Mouse (Mus musculus) lung, postnatal 0 days (tissue): ENCODE measurements around the gene Scamp4. TPM values are rescaled to one million over a fixed set of nuclear protein-coding genes. Genes with fewer than 3 reads are reported as not detected.
"Not testable (repeated sequence)": the region's sequence is repeated elsewhere in the genome, so short reads cannot be mapped to it uniquely, and the experiment has no call there.

ENCODE experiments used
- ATAC-seq: fragments of 200-750 bp; cut with Nextera tagmentation; 2 replicates; pipeline ENCODE4 v1.8.0; 2017; ENCODE audit warnings: moderate library complexity
- DNase-seq: peaks from one replicate; pipeline ENCODE4 v3.0.0-alpha.2; 2016; ENCODE audit warnings: low spot score
- H3K27ac ChIP-seq: fragments of 300-500 bp; sonication (generic); 2 replicates; pipeline ENCODE4 v1.5.1; 2014; ENCODE audit warnings: antibody characterized with exemption, mild to moderate bottlenecking, low read length, mixed read lengths
- H3K27me3 ChIP-seq: fragments of 300-500 bp; sonication (generic); replicated peaks from 2 replicates; pipeline ENCODE4 v1.6.1; 2014; ENCODE audit warnings: low read length, mixed read lengths; ENCODE audit not compliant: insufficient read depth
- H3K36me3 ChIP-seq: fragments of 300-500 bp; sonication (generic); 2 replicates; pipeline ENCODE4 v1.6.1; 2014; ENCODE audit warnings: low read length, mixed read lengths; ENCODE audit not compliant: insufficient read depth
- H3K4me1 ChIP-seq: fragments of 300-500 bp; sonication (generic); 2 replicates; pipeline ENCODE4 v1.6.1; 2014; ENCODE audit warnings: antibody characterized with exemption, low read depth, low read length, mixed read lengths; ENCODE audit not compliant: insufficient read depth
- H3K4me2 ChIP-seq: fragments of 300-500 bp; sonication (generic); replicated peaks from 2 replicates; pipeline ENCODE4 v1.6.1; 2014; ENCODE audit warnings: low read depth, mild to moderate bottlenecking, low read length, moderate library complexity, mixed read lengths
- H3K4me3 ChIP-seq: fragments of 300-500 bp; sonication (generic); 2 replicates; pipeline ENCODE4 v1.5.1; 2014; ENCODE audit warnings: low read depth, low read length
- H3K9ac ChIP-seq: fragments of 300-500 bp; sonication (generic); replicated peaks from 2 replicates; pipeline ENCODE4 v1.6.1; 2014; ENCODE audit warnings: low read depth, mild to moderate bottlenecking
- H3K9me3 ChIP-seq: fragments of 300-500 bp; sonication (generic); 2 replicates; pipeline ENCODE4 v1.6.1; 2016; ENCODE audit warnings: low read length, mixed read lengths
- CTCF ChIP-seq: IDR thresholded peaks from 2 replicates; pipeline ENCODE4 v1.5.1; 2016; ENCODE audit warnings: antibody characterized with exemption, mild to moderate bottlenecking
- EP300 ChIP-seq: IDR thresholded peaks from 2 replicates; pipeline ENCODE4 v1.6.1; 2016; ENCODE audit warnings: antibody characterized with exemption, mild to moderate bottlenecking, control low read depth
- WGBS: fragments of 180-500 bp; shearing (Covaris S2); extraction: QIAGEN DNeasy Blood & Tissue Kit; methylation state at CpG from one replicate; pipeline ENCODE4 v1.1.7; 2014; 5-methylcytosine and 5-hydroxymethylcytosine counted together
- polyA plus RNA-seq: library from polyadenylated mRNA; unstranded; fragments of >200 nt; fragmentation: Nextera tagmentation; extraction: Ambion mirVana; gene quantifications from 2 replicates; pipeline ENCODE4 v1.2.1, GENCODE M21; 2015

The Scamp4 gene
- polyA plus RNA-seq, 1 experiment from 2014 or later = 56.9 TPM

DNA sequence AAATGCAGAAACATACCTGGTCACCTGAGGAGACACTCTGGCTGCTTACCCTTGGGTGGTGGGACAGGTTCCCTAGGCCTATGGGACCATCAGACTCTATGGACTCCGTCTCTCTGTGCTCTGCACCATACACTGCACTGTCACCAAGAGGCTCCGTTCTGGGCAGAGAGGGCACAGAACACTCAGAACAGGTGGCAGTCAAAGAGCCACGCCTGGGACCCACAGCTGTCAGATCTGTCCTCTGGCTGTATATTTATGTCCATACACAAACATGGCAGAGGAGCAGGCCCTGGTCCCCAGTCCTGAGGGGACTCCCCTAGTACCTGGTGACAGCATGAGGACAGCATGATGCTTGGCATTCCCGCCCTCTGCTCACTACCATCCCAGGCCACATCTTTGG is 23.1 kb downstream of the Scamp4 start:
- Histone ChIP-seq H3K4me3 (no peak overlapping the region), H3K9me3 (no peaks in the 10 kb centered on the region), H3K4me1 (peaks cover 13% of the 10 kb centered on the region; the same call in 1 of the 2 replicates), H3K9ac (no peak overlapping the region), H3K27me3 (no peaks in the 10 kb centered on the region), H3K4me2 (no peak overlapping the region), H3K27ac (no peak overlapping the region), H3K36me3 (no peaks in the 10 kb centered on the region)
- TF ChIP-seq EP300 (no peak), CTCF (no peak)
- DNase-seq (no peak), ATAC-seq (no peak)
- WGBS = 86% methylated on average over 4 of the region's 4 CpGs

DNA sequence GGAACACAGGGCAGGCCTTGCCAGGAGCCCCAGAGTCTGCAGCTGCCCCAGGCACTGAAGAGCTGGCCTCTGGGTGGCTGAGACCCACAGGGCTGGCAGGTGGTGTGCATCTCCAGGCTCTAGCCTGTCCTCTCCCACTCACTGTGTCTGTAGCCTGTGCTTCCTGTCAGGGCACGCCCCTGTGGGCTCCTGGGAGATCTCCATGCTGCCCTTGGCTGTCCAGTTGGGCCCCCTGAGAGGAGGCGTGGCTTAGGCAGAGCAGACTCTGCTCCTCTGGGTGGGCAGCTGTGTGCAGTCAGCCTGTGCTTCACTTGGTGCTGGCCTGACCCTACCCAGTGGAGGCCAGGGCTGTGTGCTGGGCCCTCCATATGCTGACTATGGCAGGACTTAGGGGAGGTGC is 25.0 kb downstream of the Scamp4 start:
- Histone ChIP-seq H3K9ac (no peak overlapping the region), H3K4me1 (peaks cover 13% of the 10 kb centered on the region; the same call in 1 of the 2 replicates)
- DNase-seq = peak; percentile 63

DNA sequence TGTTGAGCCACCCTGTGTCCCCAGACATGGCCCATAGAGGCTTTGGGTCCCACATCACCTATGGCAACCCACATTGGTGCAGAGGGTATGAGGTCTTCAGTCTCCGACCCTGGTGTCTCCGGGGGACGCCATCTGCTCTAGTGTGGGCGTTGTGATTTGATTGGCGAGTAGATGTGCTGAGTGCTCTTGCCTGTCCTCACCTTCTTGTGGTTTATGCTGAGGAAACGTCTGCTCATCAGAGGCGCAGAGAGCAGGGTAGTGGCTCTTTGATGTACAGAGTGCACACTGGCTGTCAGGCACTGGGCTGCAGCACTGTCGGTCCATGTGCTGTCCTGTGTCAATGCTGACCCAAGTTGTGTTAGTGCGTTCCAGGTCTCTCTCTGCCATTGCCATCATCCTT is 26.3 kb downstream of the Scamp4 start:
- no peaks in the 10 kb centered on the region for H3K27me3 ChIP-seq
- peaks cover 11% of the 10 kb centered on the region; the same call in 1 of the 2 replicates for H3K4me1 ChIP-seq
- 82% methylated on average over 9 of the region's 9 CpGs for WGBS
- ATAC-seq = no peak
- H3K27ac ChIP-seq = no peak overlapping the region
- H3K4me3 ChIP-seq = no peak overlapping the region
- no peak for TF ChIP-seq CTCF
- TF ChIP-seq EP300 = no peak
- H3K36me3 ChIP-seq = no peaks in the 10 kb centered on the region
- no peak for DNase-seq
- no peak overlapping the region for H3K4me2 ChIP-seq
- no peaks in the 10 kb centered on the region for H3K9me3 ChIP-seq
- no peak overlapping the region for H3K9ac ChIP-seq

More for the DNA sequence above, 25.0 kb downstream of the Scamp4 start:
- no peaks in the 10 kb centered on the region for H3K9me3 ChIP-seq
- no peak overlapping the region for H3K27ac ChIP-seq
- no peak overlapping the region for H3K4me2 ChIP-seq
- peak; percentile 35 for ATAC-seq
- H3K4me3 ChIP-seq = no peak overlapping the region
- TF ChIP-seq EP300 (no peak), CTCF (no peak)
- WGBS = 44% methylated on average over 2 of the region's 2 CpGs
- H3K27me3 ChIP-seq = no peaks in the 10 kb centered on the region
- no peaks in the 10 kb centered on the region for H3K36me3 ChIP-seq

DNA sequence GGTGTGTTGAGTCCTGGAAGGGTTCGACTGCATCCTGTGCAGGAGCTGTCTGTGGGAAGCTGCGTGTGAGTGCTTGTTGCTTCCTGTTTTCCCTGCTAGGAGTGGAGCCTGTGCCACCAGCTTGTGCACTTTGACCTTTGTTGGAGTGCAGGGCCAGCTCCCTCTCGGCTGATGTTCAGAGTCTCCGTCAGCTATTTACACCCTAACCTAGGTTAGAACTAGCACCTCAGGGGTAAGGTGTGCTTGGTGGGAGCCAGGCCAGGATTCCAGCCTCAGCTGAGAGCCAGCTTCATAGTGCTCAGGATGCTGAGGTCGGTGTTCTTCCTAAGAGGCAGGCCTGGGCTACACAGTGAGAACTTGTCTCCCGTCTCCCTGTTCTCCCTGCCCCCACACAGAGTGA is 32.7 kb downstream of the Scamp4 start:
- H3K4me1 ChIP-seq = no peaks in the 10 kb centered on the region
- H3K27ac ChIP-seq = no peak overlapping the region
- peaks cover 54% of the 10 kb centered on the region for H3K36me3 ChIP-seq
- H3K9ac ChIP-seq = no peak overlapping the region
- TF ChIP-seq CTCF (no peak), EP300 (no peak)
- H3K4me2 ChIP-seq = no peak overlapping the region
- WGBS = 70% methylated on average over 6 of the region's 6 CpGs
- no peak for DNase-seq
- H3K27me3 ChIP-seq = no peaks in the 10 kb centered on the region
- H3K4me3 ChIP-seq = no peak overlapping the region
- no peak for ATAC-seq
- H3K9me3 ChIP-seq = no peaks in the 10 kb centered on the region

DNA sequence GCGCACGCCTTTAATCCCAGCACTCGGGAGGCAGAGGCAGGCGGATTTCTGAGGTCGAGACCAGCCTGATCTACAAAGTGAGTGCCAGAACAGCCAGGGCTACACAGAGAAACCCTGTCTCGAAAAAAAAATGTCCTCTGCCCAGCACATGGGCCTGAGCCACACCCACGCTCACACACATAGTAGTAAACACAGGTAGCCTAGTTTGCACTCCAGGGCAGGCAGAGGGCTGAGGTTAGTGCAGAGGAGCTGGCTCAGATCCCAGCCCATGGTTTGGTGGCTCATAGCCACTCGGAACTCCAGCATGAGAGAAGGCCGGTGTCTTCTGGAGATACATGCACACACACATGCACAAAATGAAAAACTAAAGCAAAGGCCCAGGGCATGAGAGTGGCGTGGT is 44.3 kb downstream of the Scamp4 start:
- Histone ChIP-seq H3K4me3 (no peak overlapping the region), H3K27me3 (no peaks in the 10 kb centered on the region), H3K9ac (no peak overlapping the region), H3K9me3 (no peaks in the 10 kb centered on the region), H3K4me2 (no peak overlapping the region), H3K27ac (no peak overlapping the region), H3K4me1 (no peaks in the 10 kb centered on the region), H3K36me3 (peaks cover 16% of the 10 kb centered on the region; the same call in 1 of the 2 replicates)
- ATAC-seq (no peak), DNase-seq (no peak)
- 92% methylated on average over 10 of the region's 10 CpGs for WGBS
- TF ChIP-seq EP300 = no peak
- TF ChIP-seq CTCF = no peak

DNA sequence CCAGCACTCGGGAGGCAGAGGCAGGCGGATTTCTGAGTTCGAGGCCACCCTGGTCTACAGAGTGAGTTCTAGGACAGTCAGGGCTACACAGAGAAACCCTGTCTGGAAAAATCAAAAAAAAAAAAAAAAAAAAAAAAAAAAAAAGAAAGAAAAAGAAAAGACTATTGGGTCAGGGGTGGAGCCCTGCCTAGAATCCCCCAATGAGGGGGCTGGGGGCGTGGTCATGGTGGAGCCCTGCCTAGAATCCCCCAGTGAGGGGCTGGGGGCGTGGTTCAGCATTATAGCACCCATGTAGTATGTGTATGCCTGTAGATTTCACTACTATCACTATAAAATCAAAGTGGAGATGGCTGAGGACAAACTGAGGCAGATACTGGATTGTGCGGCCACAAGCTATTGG is 47.2 kb downstream of the Scamp4 start:
- 83% methylated on average over 6 of the region's 6 CpGs for WGBS
- not testable (repeated sequence) for H3K4me1 ChIP-seq

DNA sequence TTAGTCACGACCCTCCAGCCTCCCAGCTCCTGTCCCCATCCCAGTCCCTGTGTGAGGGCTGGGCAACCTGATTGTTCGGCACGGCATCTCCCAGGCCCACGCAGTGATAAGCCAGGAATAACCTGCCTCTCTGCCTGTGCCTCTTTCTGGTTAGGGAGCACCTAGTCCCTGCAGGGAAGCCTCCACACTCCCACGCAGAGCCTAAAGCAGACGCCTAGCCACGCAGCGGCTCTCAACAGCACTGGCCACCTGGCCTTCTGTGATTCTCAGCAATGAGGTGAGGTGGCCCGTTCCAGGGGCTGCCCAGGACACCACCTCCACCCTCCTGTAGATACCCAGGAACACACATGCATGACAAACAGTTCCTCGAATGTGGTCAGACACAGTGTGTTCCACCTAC is 47.7 kb downstream of the Scamp4 start:
- TF ChIP-seq CTCF = no peak
- no peak for TF ChIP-seq EP300
- no peak overlapping the region for H3K4me3 ChIP-seq
- H3K27ac ChIP-seq = no peak overlapping the region
- ATAC-seq (no peak), DNase-seq (no peak)
- no peak overlapping the region for H3K9ac ChIP-seq
- H3K4me1 ChIP-seq = peaks cover 2% of the 10 kb centered on the region; the same call in 1 of the 2 replicates
- H3K27me3 ChIP-seq = no peaks in the 10 kb centered on the region
- 92% methylated on average over 10 of the region's 10 CpGs for WGBS
- 0 out of 2 replicates have a peak, but pooled peaks cover 8% of the 10 kb centered on the region for H3K36me3 ChIP-seq
- H3K9me3 ChIP-seq = no peaks in the 10 kb centered on the region
- no peak overlapping the region for H3K4me2 ChIP-seq

More for the DNA sequence above, 47.2 kb downstream of the Scamp4 start:
- H3K27ac ChIP-seq, H3K4me3 ChIP-seq, H3K9ac ChIP-seq, H3K36me3 ChIP-seq, H3K27me3 ChIP-seq, ATAC-seq, H3K4me2 ChIP-seq, H3K9me3 ChIP-seq, DNase-seq: not testable (repeated sequence)
